Mouse (Mus musculus): ENCODE measurements around the gene Maml3. TPM values are rescaled to one million over a fixed set of nuclear protein-coding genes. Genes with fewer than 3 reads are reported as not detected.

Gene Maml3
- total RNA-seq, 2 experiments from 2014 or later: 7.4 to 7.5 TPM

- intact Hi-C loops (cut with DNase I): no loop called here
- DNase-seq: no peak
Measured at GRCm38 (mm10) chr3:51927591-51927990, 177.3 kb downstream of the Maml3 start.

GRCm38 (mm10) chr3:51927043-51927442, 177.8 kb downstream of the Maml3 start:
- intact Hi-C loops (cut with DNase I): no loop called here
- DNase-seq: no peak

GRCm38 (mm10) chr3:51925758-51926157, 179.1 kb downstream of the Maml3 start:
- no peak for DNase-seq
- intact Hi-C loops (cut with DNase I): no loop called here

GRCm38 (mm10) chr3:51924636-51925035, 180.2 kb downstream of the Maml3 start:
- intact Hi-C loops (cut with DNase I): no loop called here
- no peak for DNase-seq

GRCm38 (mm10) chr3:51923800-51924199, 181.1 kb downstream of the Maml3 start:
- no peak for DNase-seq
- intact Hi-C loops (cut with DNase I): no loop called here

GRCm38 (mm10) chr3:51916902-51917301, 188.0 kb downstream of the Maml3 start:
- intact Hi-C loops (cut with DNase I): no loop called here
- no peak for DNase-seq

- intact Hi-C loops (cut with DNase I): no loop called here
- peak; percentile 20 for DNase-seq
Measured at GRCm38 (mm10) chr3:51916060-51916870, 188.6 kb downstream of the Maml3 start.

GRCm38 (mm10) chr3:51915415-51915814, 189.5 kb downstream of the Maml3 start:
- intact Hi-C loops (cut with DNase I): no loop called here
- DNase-seq: no peak

- intact Hi-C loops (cut with DNase I): no loop called here
- no peak for DNase-seq
Measured at GRCm38 (mm10) chr3:51914900-51915299, 190.0 kb downstream of the Maml3 start.

- DNase-seq: no peak
- intact Hi-C loops (cut with DNase I): no loop called here
Measured at GRCm38 (mm10) chr3:51913498-51913897, 191.4 kb downstream of the Maml3 start.

GRCm38 (mm10) chr3:51912214-51912613, 192.7 kb downstream of the Maml3 start:
- peak; percentile 31 for DNase-seq
- intact Hi-C loops (cut with DNase I): no loop called here

GRCm38 (mm10) chr3:51908437-51908990, 196.4 kb downstream of the Maml3 start:
- intact Hi-C loops (cut with DNase I): loop anchor here (10.0 kb wide), 1 partner anchor 86 kb away; no protein-coding TSS in a partner anchor

GRCm38 (mm10) chr3:51907113-51907860, 197.6 kb downstream of the Maml3 start:
- DNase-seq: no peak
- intact Hi-C loops (cut with DNase I): loop anchor here (10.0 kb wide), 1 partner anchor 88 kb away; no protein-coding TSS in a partner anchor

More at GRCm38 (mm10) chr3:51908437-51908990, 196.4 kb downstream of the Maml3 start:
- DNase-seq: no peak

GRCm38 (mm10) chr3:51905903-51906302, 199.0 kb downstream of the Maml3 start:
- intact Hi-C loops (cut with DNase I): loop anchor here (10.0 kb wide), 1 partner anchor 89 kb away; no protein-coding TSS in a partner anchor
- no peak for DNase-seq

- DNase-seq: no peak
- intact Hi-C loops (cut with DNase I): loop anchor here (10.0 kb wide), 1 partner anchor 90 kb away; no protein-coding TSS in a partner anchor
Measured at GRCm38 (mm10) chr3:51904357-51904855, 200.5 kb downstream of the Maml3 start.

GRCm38 (mm10) chr3:51901151-51901550, 203.7 kb downstream of the Maml3 start:
- no peak for DNase-seq
- intact Hi-C loops (cut with DNase I): loop anchor here (10.0 kb wide), 1 partner anchor 94 kb away; no protein-coding TSS in a partner anchor

- DNase-seq: peak; percentile 30
- intact Hi-C loops (cut with DNase I): no loop called here
Measured at GRCm38 (mm10) chr3:51894514-51894913, 210.4 kb downstream of the Maml3 start.

- no peak for DNase-seq
- intact Hi-C loops (cut with DNase I): no loop called here
Measured at GRCm38 (mm10) chr3:51891562-51892119, 213.2 kb downstream of the Maml3 start.

GRCm38 (mm10) chr3:51890181-51890580, 214.7 kb downstream of the Maml3 start:
- intact Hi-C loops (cut with DNase I): no loop called here
- DNase-seq: peak; percentile 35

- intact Hi-C loops (cut with DNase I): loop anchor here (5.0 kb wide), 1 partner anchor 218 kb away; the partner anchor contains the start of gene Maml3
- DNase-seq: peak; percentile 90
Measured at GRCm38 (mm10) chr3:51889776-51890175, 215.1 kb downstream of the Maml3 start.

Data from left cerebral cortex, postnatal 4 days (tissue).